Mouse (Mus musculus): ENCODE measurements around the gene Caml. TPM values are rescaled to one million over a fixed set of nuclear protein-coding genes. Genes with fewer than 3 reads are reported as not detected.

Gene Caml
- polyA plus RNA-seq, 1 experiment from 2014 or later, result 60.5 TPM

DNA sequence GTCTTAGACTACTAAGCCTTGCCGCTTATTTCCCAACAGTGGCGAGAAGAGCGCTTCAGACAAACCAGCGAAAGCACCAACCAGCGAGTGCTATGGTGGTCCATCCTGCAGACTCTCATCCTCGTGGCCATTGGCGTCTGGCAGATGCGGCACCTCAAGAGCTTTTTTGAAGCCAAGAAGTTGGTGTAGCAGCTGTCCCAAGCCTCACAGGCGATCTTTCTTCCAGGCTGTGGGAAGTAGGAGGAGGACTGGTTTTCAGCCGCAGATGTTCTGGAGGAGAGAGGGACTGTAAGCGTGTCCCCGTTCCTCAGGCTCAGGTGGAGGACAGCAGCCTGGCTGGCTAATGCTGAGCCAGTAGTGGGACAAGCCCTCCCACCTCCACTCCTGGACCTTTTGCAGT is 26.0 kb upstream of the Caml start:
- H3K9me3 ChIP-seq, result no peaks in the 10 kb centered on the region
- H3K27me3 ChIP-seq, result no peaks in the 10 kb centered on the region; the same call in 1 of the 2 replicates
- WGBS, result 97% methylated on average over 12 of the region's 12 CpGs
- no peak overlapping the region for H3K4me3 ChIP-seq (replicated peaks)
- H3K9ac ChIP-seq (replicated peaks), result no peak overlapping the region
- peaks cover 44% of the 10 kb centered on the region for H3K36me3 ChIP-seq
- H3K4me1 ChIP-seq (replicated peaks), result peaks cover 18% of the 10 kb centered on the region
- H3K4me2 ChIP-seq, result no peak overlapping the region
- no peak overlapping the region for H3K27ac ChIP-seq
- ATAC-seq (ENCODE audit: insufficient number of reproducible peaks, insufficient read depth, low FRiP score, low TSS enrichment, low read depth), result no peak

- peaks cover 50% of the 10 kb centered on the region for H3K36me3 ChIP-seq
- peak within 1 kb of the TSS; percentile 86 for H3K4me3 ChIP-seq (replicated peaks)
- H3K4me1 ChIP-seq (replicated peaks), result peaks cover 6% of the 10 kb centered on the region
- 0 out of 2 replicates have a peak within 1 kb of the TSS, but pooled peaks have one; percentile 31 for H3K27ac ChIP-seq
- peak within 1 kb of the TSS; percentile 88 for H3K9ac ChIP-seq (replicated peaks)
- peak; percentile 83 for ATAC-seq (ENCODE audit: insufficient number of reproducible peaks, insufficient read depth, low FRiP score, low TSS enrichment, low read depth)
- 10% methylated on average over 51 of the region's 51 CpGs for whole genome bisulfite sequencing
- peak within 1 kb of the TSS; percentile 60 for H3K4me2 ChIP-seq
- no peaks in the 10 kb centered on the region for H3K9me3 ChIP-seq
- no peaks in the 10 kb centered on the region for H3K27me3 ChIP-seq
These were observed 23.0 kb upstream of the Caml start, which contains the start of gene B4galt7 for GRCm38 (mm10) chr13:55599566-55600540. Gene B4galt7 (plus strand): TSS chr13:55599896.

DNA sequence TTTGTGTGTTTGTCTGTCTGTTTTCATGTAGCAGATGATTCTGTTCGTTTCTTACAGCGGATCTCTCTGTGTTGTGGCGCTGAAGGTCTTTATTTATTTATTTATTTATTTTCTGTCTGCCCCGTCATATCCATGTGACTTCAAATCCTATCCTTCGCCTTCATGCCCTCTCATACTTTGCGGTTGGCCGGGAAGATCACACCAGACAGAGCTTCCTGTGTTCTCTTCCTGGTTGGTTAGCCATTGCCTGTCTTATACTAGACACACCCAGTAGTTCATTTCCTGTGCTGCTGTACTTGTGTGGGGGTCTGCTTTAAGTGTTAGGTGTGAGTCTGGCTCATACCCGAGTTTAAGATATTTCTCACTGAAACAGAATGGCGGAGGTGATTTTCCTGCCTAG is 22.1 kb upstream of the Caml start:
- 26% methylated on average over 9 of the region's 9 CpGs for WGBS
- peak overlapping the region; percentile 60 for H3K4me2 ChIP-seq
- H3K9ac ChIP-seq (replicated peaks), result peak overlapping the region; percentile 88
- H3K4me3 ChIP-seq (replicated peaks), result peak overlapping the region; percentile 86
- no peak for ATAC-seq (ENCODE audit: insufficient number of reproducible peaks, insufficient read depth, low FRiP score, low TSS enrichment, low read depth)
- H3K36me3 ChIP-seq, result peaks cover 47% of the 10 kb centered on the region
- H3K4me1 ChIP-seq (replicated peaks), result peaks cover 6% of the 10 kb centered on the region
- no peaks in the 10 kb centered on the region for H3K9me3 ChIP-seq
- no peak overlapping the region for H3K27ac ChIP-seq
- no peaks in the 10 kb centered on the region for H3K27me3 ChIP-seq

DNA sequence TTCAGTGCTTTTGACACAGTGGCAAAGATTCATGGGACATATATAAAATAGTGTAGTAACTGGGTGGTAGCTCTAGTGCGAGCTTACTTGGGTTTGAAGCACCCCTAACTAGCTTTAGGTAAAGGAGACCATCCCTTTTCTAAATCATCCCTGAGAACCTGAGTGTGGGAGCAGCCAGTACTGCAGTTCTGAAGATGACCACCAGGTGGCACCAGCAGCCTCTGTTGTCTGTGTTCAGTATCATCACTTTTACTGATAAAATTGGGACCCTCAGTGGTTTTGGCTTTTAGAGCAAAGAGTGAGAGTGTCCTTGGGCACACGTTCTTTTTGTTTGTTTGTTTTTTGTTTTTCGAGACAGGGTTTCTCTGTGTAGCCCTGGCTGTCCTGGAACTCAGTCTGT is 21.2 kb upstream of the Caml start:
- H3K9ac ChIP-seq (replicated peaks), result no peak overlapping the region
- no peaks in the 10 kb centered on the region for H3K27me3 ChIP-seq
- no peak for ATAC-seq (ENCODE audit: insufficient number of reproducible peaks, insufficient read depth, low FRiP score, low TSS enrichment, low read depth)
- H3K4me1 ChIP-seq (replicated peaks), result peaks cover 6% of the 10 kb centered on the region
- H3K36me3 ChIP-seq, result peaks cover 47% of the 10 kb centered on the region
- no peaks in the 10 kb centered on the region for H3K9me3 ChIP-seq
- H3K4me2 ChIP-seq, result no peak overlapping the region
- H3K4me3 ChIP-seq (replicated peaks), result no peak overlapping the region
- H3K27ac ChIP-seq, result no peak overlapping the region
- WGBS, result 12% methylated on average over 3 of the region's 3 CpGs

DNA sequence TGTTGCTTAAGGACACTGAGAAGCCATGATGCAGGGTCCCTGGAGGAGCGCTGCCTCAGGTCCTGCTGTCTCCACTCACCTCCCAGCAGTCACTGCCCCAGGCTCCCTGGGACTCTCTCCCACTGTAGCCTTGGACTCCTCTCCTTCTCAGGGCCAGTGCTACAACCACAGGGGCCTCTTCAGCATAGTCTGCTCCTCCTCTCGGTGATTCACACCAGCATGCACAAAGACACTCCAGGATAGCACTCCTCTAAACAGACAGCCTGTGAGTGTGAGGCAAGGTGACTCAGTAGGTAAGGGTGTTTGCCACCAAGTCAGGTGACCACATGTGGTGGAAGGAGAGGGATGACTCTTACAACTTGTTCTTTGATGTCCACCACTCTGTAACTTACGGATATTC is 18.2 kb upstream of the Caml start:
- Histone ChIP-seq H3K27ac (no peak overlapping the region), H3K9me3 (no peaks in the 10 kb centered on the region), H3K4me1 (replicated peaks) (peaks cover 6% of the 10 kb centered on the region), H3K36me3 (peaks cover 56% of the 10 kb centered on the region), H3K27me3 (no peaks in the 10 kb centered on the region), H3K9ac (replicated peaks) (no peak overlapping the region), H3K4me3 (replicated peaks) (no peak overlapping the region), H3K4me2 (no peak overlapping the region)
- ATAC-seq (ENCODE audit: insufficient number of reproducible peaks, insufficient read depth, low FRiP score, low TSS enrichment, low read depth), result no peak
- WGBS, result 94% methylated on average over 3 of the region's 3 CpGs

GRCm38 (mm10) chr13:55606899-55607623 is 15.7 kb upstream of the Caml start:
- H3K27ac ChIP-seq, result no peak overlapping the region
- no peaks in the 10 kb centered on the region for H3K27me3 ChIP-seq
- no peaks in the 10 kb centered on the region for H3K9me3 ChIP-seq
- 83% methylated on average over 10 of the region's 10 CpGs for WGBS
- no peak overlapping the region for H3K4me3 ChIP-seq (replicated peaks)
- no peak overlapping the region for H3K4me2 ChIP-seq
- ATAC-seq (ENCODE audit: insufficient number of reproducible peaks, insufficient read depth, low FRiP score, low TSS enrichment, low read depth), result no peak
- H3K36me3 ChIP-seq, result peaks cover 73% of the 10 kb centered on the region
- H3K9ac ChIP-seq (replicated peaks), result no peak overlapping the region
- H3K4me1 ChIP-seq (replicated peaks), result peaks cover 6% of the 10 kb centered on the region; the same call in 1 of the 2 replicates

- ATAC-seq (ENCODE audit: insufficient number of reproducible peaks, insufficient read depth, low FRiP score, low TSS enrichment, low read depth), result no peak
- 83% methylated on average over 2 of the region's 2 CpGs for WGBS
- Histone ChIP-seq H3K27ac (no peak overlapping the region), H3K4me3 (replicated peaks) (no peak overlapping the region), H3K36me3 (peaks cover 73% of the 10 kb centered on the region), H3K4me1 (replicated peaks) (peaks cover 6% of the 10 kb centered on the region; the same call in 1 of the 2 replicates), H3K4me2 (no peak overlapping the region), H3K27me3 (no peaks in the 10 kb centered on the region), H3K9ac (replicated peaks) (no peak overlapping the region), H3K9me3 (no peaks in the 10 kb centered on the region)
These were observed 15.2 kb upstream of the Caml start for GRCm38 (mm10) chr13:55607624-55608006.

DNA sequence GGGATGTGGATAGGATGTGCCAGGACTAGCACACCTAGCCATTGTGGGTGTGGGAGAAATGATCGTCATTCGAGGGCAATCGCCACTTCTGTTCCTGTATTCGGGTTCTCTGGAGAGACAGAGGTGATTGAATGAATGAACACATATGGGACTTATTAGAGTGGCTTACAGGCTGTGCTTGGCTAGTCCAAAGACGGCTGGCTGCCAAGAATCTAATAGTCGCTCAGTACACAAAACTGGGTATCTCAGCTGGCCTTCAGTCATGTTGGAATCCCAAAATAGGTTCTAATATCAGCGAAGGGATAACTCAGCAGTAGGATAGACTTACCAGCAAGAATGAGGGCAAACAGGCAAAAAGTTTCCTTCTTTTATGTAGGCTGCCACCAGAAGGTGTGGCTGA is 10.8 kb upstream of the Caml start:
- ATAC-seq (ENCODE audit: insufficient number of reproducible peaks, insufficient read depth, low FRiP score, low TSS enrichment, low read depth), result no peak
- 36% methylated on average over 7 of the region's 7 CpGs for WGBS
- H3K36me3 ChIP-seq, result peaks cover 42% of the 10 kb centered on the region
- H3K4me1 ChIP-seq (replicated peaks), result peaks cover 6% of the 10 kb centered on the region; the same call in 1 of the 2 replicates
- H3K9me3 ChIP-seq, result no peaks in the 10 kb centered on the region
- peak overlapping the region; percentile 56; the same call in 1 of the 2 replicates for H3K27ac ChIP-seq
- H3K9ac ChIP-seq (replicated peaks), result peak overlapping the region; percentile 12; the same call in 1 of the 2 replicates
- no peaks in the 10 kb centered on the region for H3K27me3 ChIP-seq
- H3K4me3 ChIP-seq (replicated peaks), result no peak overlapping the region
- H3K4me2 ChIP-seq, result no peak overlapping the region

GRCm38 (mm10) chr13:55613471-55613870 is 9.3 kb upstream of the Caml start:
- ATAC-seq (ENCODE audit: insufficient number of reproducible peaks, insufficient read depth, low FRiP score, low TSS enrichment, low read depth), result no peak
- no peak overlapping the region for H3K4me2 ChIP-seq
- WGBS, result 45% methylated on average over 5 of the region's 5 CpGs

DNA sequence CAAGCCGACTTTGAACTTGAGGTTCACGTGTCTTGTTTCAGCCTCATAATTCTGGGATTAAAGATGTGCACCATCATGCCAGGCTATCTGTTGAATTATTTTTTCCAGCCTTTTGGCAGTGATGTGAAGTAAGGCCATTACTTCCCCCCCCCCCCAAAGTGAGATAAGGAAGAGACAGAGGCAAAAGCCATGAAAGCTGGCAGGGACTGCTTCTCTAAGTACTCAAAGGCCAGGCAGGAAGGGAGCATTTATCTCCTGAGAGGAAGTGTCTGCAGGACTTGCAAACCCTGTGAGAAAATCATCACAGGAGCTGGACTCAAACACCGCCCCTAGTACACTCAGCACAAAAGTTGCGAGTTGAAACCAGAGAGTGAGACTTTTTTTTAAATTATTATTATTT is 3.5 kb upstream of the Caml start:
- Histone ChIP-seq H3K9ac (replicated peaks) (no peak overlapping the region), H3K27ac (no peak overlapping the region), H3K27me3 (no peaks in the 10 kb centered on the region; the same call in 1 of the 2 replicates), H3K4me2 (no peak overlapping the region), H3K4me1 (replicated peaks) (peaks cover 14% of the 10 kb centered on the region), H3K9me3 (0 out of 2 replicates have a peak, but pooled peaks cover 4% of the 10 kb centered on the region), H3K4me3 (replicated peaks) (no peak overlapping the region), H3K36me3 (no peaks in the 10 kb centered on the region; the same call in 1 of the 2 replicates)
- WGBS, result 93% methylated on average over 4 of the region's 4 CpGs
- ATAC-seq (ENCODE audit: insufficient number of reproducible peaks, insufficient read depth, low FRiP score, low TSS enrichment, low read depth), result no peak

More at GRCm38 (mm10) chr13:55613471-55613870, 9.3 kb upstream of the Caml start:
- peaks cover 28% of the 10 kb centered on the region for H3K36me3 ChIP-seq
- H3K4me1 ChIP-seq (replicated peaks), result peaks cover 6% of the 10 kb centered on the region; the same call in 1 of the 2 replicates
- no peak overlapping the region for H3K9ac ChIP-seq (replicated peaks)
- no peaks in the 10 kb centered on the region; the same call in 1 of the 2 replicates for H3K27me3 ChIP-seq
- H3K27ac ChIP-seq, result no peak overlapping the region
- H3K9me3 ChIP-seq, result 0 out of 2 replicates have a peak, but pooled peaks cover 4% of the 10 kb centered on the region
- H3K4me3 ChIP-seq (replicated peaks), result no peak overlapping the region

DNA sequence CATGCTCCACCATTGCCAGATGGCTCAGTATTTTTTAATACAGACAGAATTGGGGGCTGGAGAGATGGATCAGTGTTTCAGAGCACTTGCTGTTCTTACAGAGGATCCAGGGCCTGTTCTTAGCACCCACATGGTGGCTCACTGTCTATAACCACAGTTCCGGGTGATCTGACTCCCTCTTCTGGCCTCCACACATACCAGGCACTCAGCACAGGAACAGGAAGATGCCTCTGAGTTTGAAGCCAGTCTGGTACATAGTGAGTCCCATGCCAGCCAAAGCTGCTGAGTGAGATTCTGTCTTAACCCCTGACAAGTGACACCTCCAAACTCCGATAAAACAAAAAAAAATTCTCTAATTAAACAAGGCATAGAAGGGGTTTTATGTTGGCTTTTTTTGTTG is 2.5 kb upstream of the Caml start:
- no peak for ATAC-seq (ENCODE audit: insufficient number of reproducible peaks, insufficient read depth, low FRiP score, low TSS enrichment, low read depth)
- Histone ChIP-seq H3K4me2 (no peak overlapping the region), H3K4me3 (replicated peaks) (no peak overlapping the region), H3K9me3 (0 out of 2 replicates have a peak, but pooled peaks cover 4% of the 10 kb centered on the region), H3K27me3 (no peaks in the 10 kb centered on the region; the same call in 1 of the 2 replicates), H3K4me1 (replicated peaks) (peaks cover 22% of the 10 kb centered on the region), H3K9ac (replicated peaks) (no peak overlapping the region), H3K27ac (no peak overlapping the region), H3K36me3 (peaks cover 7% of the 10 kb centered on the region; the same call in 1 of the 2 replicates)
- 85% methylated on average over 2 of the region's 2 CpGs for WGBS
